In genomic region chr14:26436304-26436703, GRCm38 (mm10) we compare ENCODE assay signal across 14 mouse cellular contexts.
DNase-seq lines count a peak whose midpoint lies in the region; ATAC-seq and TF ChIP-seq lines count a peak whose summit lies in the region.
"Had no signal": no experiment of that assay in that cellular context is flagged by ENCODE, and none has a peak within 500 bp of the region (broad histone marks: within the 10 kb centered on the region; RNA-seq: fewer than 3 reads in every experiment).

No protein-coding gene starts in this region.

- no peak overlapping the region for H3K4me3 ChIP-seq in intestine, postnatal 0 days (ENCODE audit: low read depth, low read length)
- no peak overlapping the region for H3K4me3 ChIP-seq in intestine, embryonic 16.5 days (ENCODE audit: low read length)
- no peak overlapping the region for H3K4me3 ChIP-seq in thymus, adult 2 months (ENCODE audit: control insufficient read depth, insufficient read depth, low read length)
- H3K4me3 ChIP-seq in stomach, postnatal 0 days (ENCODE audit: low read depth, low read length), result no peak overlapping the region
- no peak overlapping the region for H3K4me3 ChIP-seq in limb, embryonic 10.5 days
- H3K4me3 ChIP-seq: embryonic facial prominence, embryonic 10.5 days; neural tube, embryonic 15.5 days had no signal

- no peak for TF ChIP-seq EP300 in stomach, postnatal 0 days (optimal IDR thresholded peaks at IDR 0.05)

- H3K9ac ChIP-seq in intestine, postnatal 0 days (ENCODE audit: low read depth, low read length), result no peak overlapping the region
- no peak overlapping the region for H3K9ac ChIP-seq in intestine, embryonic 16.5 days (ENCODE audit: low read depth, low read length)
- H3K9ac ChIP-seq in stomach, postnatal 0 days (ENCODE audit: low read length), result no peak overlapping the region
- H3K9ac ChIP-seq: neural tube, embryonic 15.5 days had no signal

- H3K4me1 ChIP-seq in intestine, postnatal 0 days (replicated peaks; ENCODE audit: control insufficient read depth, insufficient read depth, low read length), result no peaks in the 10 kb centered on the region
- H3K4me1 ChIP-seq in intestine, embryonic 16.5 days (ENCODE audit: control insufficient read depth, insufficient read depth, low read length), result peaks cover 4% of the 10 kb centered on the region; the same call in 1 of the 2 replicates
- no peaks in the 10 kb centered on the region for H3K4me1 ChIP-seq in thymus, adult 2 months (replicated peaks; ENCODE audit: control insufficient read depth, insufficient read depth, low read length)
- no peaks in the 10 kb centered on the region for H3K4me1 ChIP-seq in stomach, postnatal 0 days (replicated peaks; ENCODE audit: control insufficient read depth, insufficient read depth)
- no peaks in the 10 kb centered on the region for H3K4me1 ChIP-seq in limb, embryonic 10.5 days
- H3K4me1 ChIP-seq: embryonic facial prominence, embryonic 10.5 days; neural tube, embryonic 15.5 days had no signal

- no peak for TF ChIP-seq POLR2A in thymus, adult 2 months (IDR thresholded peaks at IDR 0.05; ENCODE audit: control insufficient read depth, extremely low read depth, insufficient read depth, low read length, poor library complexity)

- H3K27ac ChIP-seq in intestine, postnatal 0 days (ENCODE audit: low read depth, low read length), result no peak overlapping the region
- H3K27ac ChIP-seq in intestine, embryonic 16.5 days (ENCODE audit: low read length), result no peak overlapping the region
- H3K27ac ChIP-seq in thymus, adult 2 months (ENCODE audit: control insufficient read depth, insufficient read depth, low read length), result no peak overlapping the region
- H3K27ac ChIP-seq in stomach, postnatal 0 days (replicated peaks), result no peak overlapping the region
- H3K27ac ChIP-seq in limb, embryonic 10.5 days, result no peak overlapping the region
- H3K27ac ChIP-seq: embryonic facial prominence, embryonic 10.5 days; neural tube, embryonic 15.5 days had no signal

- no peak overlapping the region for H3K4me2 ChIP-seq in intestine, postnatal 0 days (replicated peaks; ENCODE audit: low read depth)
- no peak overlapping the region for H3K4me2 ChIP-seq in intestine, embryonic 16.5 days (ENCODE audit: low read depth, low read length)
- H3K4me2 ChIP-seq in stomach, postnatal 0 days (replicated peaks; ENCODE audit: low read depth), result no peak overlapping the region
- H3K4me2 ChIP-seq: neural tube, embryonic 15.5 days had no signal

- no peaks in the 10 kb centered on the region for H3K27me3 ChIP-seq in intestine, postnatal 0 days (replicated peaks; ENCODE audit: control insufficient read depth, insufficient read depth, low read length)
- H3K27me3 ChIP-seq in intestine, embryonic 16.5 days (replicated peaks; ENCODE audit: control insufficient read depth, insufficient read depth, low read length), result no peaks in the 10 kb centered on the region
- no peaks in the 10 kb centered on the region for H3K27me3 ChIP-seq in thymus, adult 2 months (ENCODE audit: control insufficient read depth, insufficient read depth, low read length)
- no peaks in the 10 kb centered on the region for H3K27me3 ChIP-seq in stomach, postnatal 0 days (ENCODE audit: control insufficient read depth, insufficient read depth, low read length)
- no peaks in the 10 kb centered on the region for H3K27me3 ChIP-seq in limb, embryonic 10.5 days (ENCODE audit: low read depth, poor library complexity, severe bottlenecking)
- H3K27me3 ChIP-seq: neural tube, embryonic 15.5 days had no signal

- peak; percentile 73 for TF ChIP-seq CTCF in intestine, postnatal 0 days (IDR thresholded peaks at IDR 0.05; ENCODE audit: low read depth)
- TF ChIP-seq CTCF in thymus, adult 2 months (IDR thresholded peaks at IDR 0.05; ENCODE audit: borderline replicate concordance, control insufficient read depth, extremely low read depth, insufficient read depth, low read length, poor library complexity), result no peak
- TF ChIP-seq CTCF in stomach, postnatal 0 days (IDR thresholded peaks at IDR 0.05; ENCODE audit: low read depth), result peak; percentile 74

- H3K36me3 ChIP-seq in intestine, postnatal 0 days (ENCODE audit: control insufficient read depth, insufficient read depth), result peaks cover 40% of the 10 kb centered on the region
- no peaks in the 10 kb centered on the region for H3K36me3 ChIP-seq in intestine, embryonic 16.5 days (ENCODE audit: control insufficient read depth, insufficient read depth, low read length)
- H3K36me3 ChIP-seq in thymus, adult 2 months (ENCODE audit: control insufficient read depth, insufficient read depth, low read length), result peaks cover 11% of the 10 kb centered on the region; the same call in 1 of the 2 replicates
- peaks cover 9% of the 10 kb centered on the region; the same call in 1 of the 2 replicates for H3K36me3 ChIP-seq in stomach, postnatal 0 days (ENCODE audit: control insufficient read depth, insufficient read depth, low read length)
- peaks cover 19% of the 10 kb centered on the region for H3K36me3 ChIP-seq in limb, embryonic 10.5 days

- DNase-seq in thymus, postnatal 14 days, result peak; percentile 5
- DNase-seq in thymus, adult 2 months, result no peak
- DNase-seq in NIH3T3 (ENCODE audit: low read depth), result peak; percentile 12
- DNase-seq in stomach, postnatal 0 days (ENCODE audit: low spot score), result no peak
- DNase-seq in limb, embryonic 10.5 days (ENCODE audit: low spot score), result no peak
- DNase-seq: cerebellum, adult 8-10 months; layer of hippocampus, adult 9-11 months; retina, postnatal 1 day had no signal

- H3K9me3 ChIP-seq in intestine, postnatal 0 days (ENCODE audit: control insufficient read depth), result no peaks in the 10 kb centered on the region
- H3K9me3 ChIP-seq in intestine, embryonic 16.5 days (ENCODE audit: control insufficient read depth, low read length), result no peaks in the 10 kb centered on the region
- H3K9me3 ChIP-seq in stomach, postnatal 0 days (ENCODE audit: control insufficient read depth, low read length), result no peaks in the 10 kb centered on the region
- H3K9me3 ChIP-seq in limb, embryonic 10.5 days (replicated peaks), result no peaks in the 10 kb centered on the region
- H3K9me3 ChIP-seq: embryonic facial prominence, embryonic 10.5 days; neural tube, embryonic 15.5 days had no signal

- no peak for ATAC-seq in intestine, postnatal 0 days
- ATAC-seq in intestine, embryonic 16.5 days, result no peak
- ATAC-seq in stomach, postnatal 0 days (ENCODE audit: low FRiP score, low TSS enrichment), result no peak
- ATAC-seq: activated CD4-positive, CD25-positive, alpha-beta regulatory T cell, adult 4 months; hindbrain, embryonic 16.5 days had no signal

Comparison
In these comparisons a context has a peak if more than half of its experiments do, and no peak if none do; other contexts are left out.
1. DNase-seq: peak in thymus, postnatal 14 days (single experiment) and NIH3T3 (single experiment); none in thymus, adult 2 months (single experiment), stomach, postnatal 0 days (single experiment) and limb, embryonic 10.5 days (single experiment).